Mouse (Mus musculus) heart, postnatal 0 days (tissue): ENCODE results near the gene Ahnak.

Experiments
- CTCF ChIP-seq: IDR thresholded peaks from 2 replicates; pipeline ENCODE4 v1.5.1; 2016; ENCODE audit warnings: antibody characterized with exemption, control low read depth, low read depth
- EP300 ChIP-seq: IDR thresholded peaks from 2 replicates; pipeline ENCODE4 v1.6.1; 2016; ENCODE audit warnings: antibody characterized with exemption, low read depth

DNA sequence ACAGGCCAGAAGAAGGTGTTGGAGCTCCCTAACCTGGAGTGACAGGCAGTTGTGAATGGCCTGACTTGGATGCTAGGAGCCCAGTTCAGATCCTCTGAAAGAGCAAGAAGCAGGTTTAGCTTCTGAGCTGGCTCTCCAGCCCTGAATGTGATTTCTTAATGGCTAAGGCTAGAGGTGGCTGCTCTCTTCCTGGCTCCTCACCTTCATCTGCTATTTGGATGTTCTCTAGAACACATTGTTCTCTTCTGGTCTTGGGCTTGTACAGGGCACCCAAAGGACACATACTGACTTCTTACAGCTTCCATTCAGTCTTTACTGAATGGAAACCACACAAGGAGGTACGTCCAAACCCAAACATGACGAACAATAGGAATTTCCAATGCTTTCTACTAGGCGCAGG is 87.0 kb downstream of the Ahnak start:
- TF ChIP-seq CTCF (no peak), EP300 (no peak)
